9 mouse cellular contexts compared by ENCODE assay signal in the genomic region with DNA sequence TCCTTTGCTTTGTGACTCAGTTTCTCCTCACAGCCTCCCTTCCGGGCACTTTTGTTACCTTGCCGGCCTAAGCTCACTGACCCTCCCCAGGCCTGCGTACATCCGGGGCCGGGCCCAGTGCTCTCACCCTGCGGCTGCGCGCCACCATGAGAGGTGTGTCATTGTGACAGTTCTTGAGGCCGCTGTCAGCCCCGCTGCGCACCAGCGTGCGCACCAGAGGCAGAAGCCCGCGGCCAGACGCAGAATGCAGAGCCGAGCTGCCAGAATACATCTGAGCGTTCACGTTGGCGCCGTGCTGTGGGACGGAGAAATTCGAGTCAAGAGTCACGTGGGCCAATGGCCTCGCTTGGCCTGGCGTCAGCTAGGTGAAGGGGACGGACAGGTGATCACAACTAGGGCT. TPM values are rescaled to one million over a fixed set of nuclear protein-coding genes. Genes with fewer than 3 reads are reported as not detected.
A peak's percentile ranks its signal among the peaks of the same experiment; 100 is the strongest.
DNase-seq lines count a peak whose midpoint lies in the region; ATAC-seq and TF ChIP-seq lines count a peak whose summit lies in the region.
"Had no signal": no experiment of that assay in that cellular context is flagged by ENCODE, and none has a peak within 500 bp of the region (broad histone marks: within the 10 kb centered on the region; RNA-seq: fewer than 3 reads in every experiment).

No protein-coding gene starts in this region.

- no peaks in the 10 kb centered on the region for H3K36me3 ChIP-seq in lung, embryonic 16.5 days (ENCODE audit: control insufficient read depth, insufficient read depth, low read length)
- no peaks in the 10 kb centered on the region for H3K36me3 ChIP-seq in embryonic facial prominence, embryonic 11.5 days (replicated peaks; ENCODE audit: control insufficient read depth, insufficient read depth, low read depth, low read length)
- H3K36me3 ChIP-seq in hindbrain, embryonic 14.5 days (replicated peaks; ENCODE audit: control insufficient read depth, insufficient read depth), result no peaks in the 10 kb centered on the region
- peaks cover 22% of the 10 kb centered on the region for H3K36me3 ChIP-seq in liver, postnatal 0 days (replicated peaks; ENCODE audit: insufficient read depth, low read length)

- TF ChIP-seq EP300 in liver, postnatal 0 days (IDR thresholded peaks at IDR 0.05; ENCODE audit: low read depth), result no peak

- DNase-seq in lung, adult 18-20 months, result no peak
- DNase-seq in embryonic facial prominence, embryonic 11.5 days (ENCODE audit: low spot score), result no peak
- DNase-seq in hindbrain, embryonic 14.5 days (ENCODE audit: low spot score), result no peak
- no peak for DNase-seq in liver, postnatal 0 days
- no peak for DNase-seq in left cerebral cortex, adult 11 months (ENCODE audit: low spot score)
- no peak for DNase-seq in cerebellum, adult 9-10 months

- 10% methylated on average over 27 of the region's 27 CpGs for WGBS in lung, embryonic 16.5 days
- 3% methylated on average over 27 of the region's 27 CpGs for WGBS in embryonic facial prominence, embryonic 11.5 days
- 4% methylated on average over 27 of the region's 27 CpGs for WGBS in hindbrain, embryonic 14.5 days
- WGBS in liver, postnatal 0 days (ENCODE audit: insufficient replicate concordance), result 44% methylated on average over 27 of the region's 27 CpGs

- H3K27ac ChIP-seq in lung, embryonic 16.5 days (ENCODE audit: low read length), result no peak overlapping the region
- no peak overlapping the region for H3K27ac ChIP-seq in embryonic facial prominence, embryonic 11.5 days (replicated peaks; ENCODE audit: low read depth, low read length)
- no peak overlapping the region for H3K27ac ChIP-seq in hindbrain, embryonic 14.5 days
- no peak overlapping the region for H3K27ac ChIP-seq in liver, postnatal 0 days (ENCODE audit: low read depth)

- TF ChIP-seq CTCF in liver, postnatal 0 days (IDR thresholded peaks at IDR 0.05; ENCODE audit: low read depth), result no peak

- peak overlapping the region; percentile 17 for H3K4me3 ChIP-seq in lung, embryonic 16.5 days (ENCODE audit: low read length)
- H3K4me3 ChIP-seq in embryonic facial prominence, embryonic 11.5 days (ENCODE audit: low read depth, low read length), result 0 out of 2 replicates have a peak overlapping the region, but pooled peaks have one; percentile 11
- H3K4me3 ChIP-seq in hindbrain, embryonic 14.5 days (replicated peaks; ENCODE audit: low read length), result peak overlapping the region; percentile 24
- H3K4me3 ChIP-seq in liver, postnatal 0 days (ENCODE audit: low read depth, low read length), result no peak overlapping the region

- peak overlapping the region; percentile 44 for H3K4me2 ChIP-seq in lung, embryonic 16.5 days (ENCODE audit: low read depth, low read length)
- peak overlapping the region; percentile 36 for H3K4me2 ChIP-seq in embryonic facial prominence, embryonic 11.5 days (ENCODE audit: low read depth, low read length)
- H3K4me2 ChIP-seq in hindbrain, embryonic 14.5 days (replicated peaks), result peak overlapping the region; percentile 47
- no peak overlapping the region for H3K4me2 ChIP-seq in liver, postnatal 0 days (ENCODE audit: low read depth, low read length)

- ATAC-seq in lung, embryonic 16.5 days (ENCODE audit: low read depth), result peak; percentile 55
- no peak for ATAC-seq in embryonic facial prominence, embryonic 11.5 days (replicated peaks; ENCODE audit: insufficient number of reproducible peaks, low FRiP score, low TSS enrichment, low read depth)
- peak; percentile 57 for ATAC-seq in hindbrain, embryonic 14.5 days (ENCODE audit: low FRiP score)
- ATAC-seq in liver, postnatal 0 days, result peak; percentile 21; the same call in 1 of the 2 replicates
- no peak for ATAC-seq in megakaryocyte progenitor cell, adult 5-6 weeks (replicated peaks; ENCODE audit: poor library complexity)

- H3K9ac ChIP-seq in lung, embryonic 16.5 days (ENCODE audit: low read length), result peak overlapping the region; percentile 50
- peak overlapping the region; percentile 15; the same call in 1 of the 2 replicates for H3K9ac ChIP-seq in embryonic facial prominence, embryonic 11.5 days (replicated peaks; ENCODE audit: low read length)
- H3K9ac ChIP-seq in hindbrain, embryonic 14.5 days, result peak overlapping the region; percentile 49
- no peak overlapping the region for H3K9ac ChIP-seq in liver, postnatal 0 days (replicated peaks)

- no peaks in the 10 kb centered on the region for H3K9me3 ChIP-seq in lung, embryonic 16.5 days (ENCODE audit: control insufficient read depth, low read length)
- no peaks in the 10 kb centered on the region; the same call in 1 of the 2 replicates for H3K9me3 ChIP-seq in embryonic facial prominence, embryonic 11.5 days (replicated peaks; ENCODE audit: control insufficient read depth, low read length)
- no peaks in the 10 kb centered on the region for H3K9me3 ChIP-seq in hindbrain, embryonic 14.5 days (ENCODE audit: control insufficient read depth, low read length)
- no peaks in the 10 kb centered on the region for H3K9me3 ChIP-seq in liver, postnatal 0 days (ENCODE audit: low read length)

- H3K27me3 ChIP-seq in lung, embryonic 16.5 days (ENCODE audit: control insufficient read depth, insufficient read depth, low read depth, low read length), result peaks cover 10% of the 10 kb centered on the region; the same call in 1 of the 2 replicates
- H3K27me3 ChIP-seq in embryonic facial prominence, embryonic 11.5 days (ENCODE audit: control insufficient read depth, insufficient read depth, low read length), result peaks cover 37% of the 10 kb centered on the region
- peaks cover 53% of the 10 kb centered on the region for H3K27me3 ChIP-seq in hindbrain, embryonic 14.5 days (ENCODE audit: control insufficient read depth, insufficient read depth, low read length)
- H3K27me3 ChIP-seq in liver, postnatal 0 days (ENCODE audit: insufficient read depth, low read length), result no peaks in the 10 kb centered on the region

- peaks cover 2% of the 10 kb centered on the region; the same call in 1 of the 2 replicates for H3K4me1 ChIP-seq in lung, embryonic 16.5 days (replicated peaks; ENCODE audit: control insufficient read depth, insufficient read depth, low read length)
- no peaks in the 10 kb centered on the region for H3K4me1 ChIP-seq in embryonic facial prominence, embryonic 11.5 days (ENCODE audit: control insufficient read depth, insufficient read depth, low read length)
- 0 out of 2 replicates have a peak, but pooled peaks cover 5% of the 10 kb centered on the region for H3K4me1 ChIP-seq in hindbrain, embryonic 14.5 days (replicated peaks; ENCODE audit: control insufficient read depth, insufficient read depth, low read length)
- H3K4me1 ChIP-seq in liver, postnatal 0 days (ENCODE audit: insufficient read depth), result 0 out of 2 replicates have a peak, but pooled peaks cover 4% of the 10 kb centered on the region

RNA-seq across cellular contexts. Expression of gene Cblc, which starts 12.8 kb away (rescaled TPM):
- polyA plus RNA-seq in lung, embryonic 16.5 days (2015; fragmentation: Nextera tagmentation; extraction: Ambion mirVana), result 17.8 and 18.8 TPM in 2 replicates
- 1.1 and 1.7 TPM in 2 replicates for polyA plus RNA-seq in embryonic facial prominence, embryonic 11.5 days (2014; fragmentation: Nextera tagmentation; extraction: Ambion mirVana)
- not detected in 2 replicates for polyA plus RNA-seq in hindbrain, embryonic 14.5 days (2014; fragmentation: Nextera tagmentation; extraction: Ambion mirVana)
- 9.6 and 10.8 TPM in 2 replicates for polyA plus RNA-seq in liver, postnatal 0 days (2015; fragmentation: Nextera tagmentation; extraction: Ambion mirVana)
- not detected in 2 replicates for total RNA-seq in megakaryocyte progenitor cell, adult 5-6 weeks (2015)
- total RNA-seq in megakaryocyte progenitor cell, adult 5-6 weeks (2017), result not detected in 2 replicates
- total RNA-seq: layer of hippocampus, postnatal 10 days had no signal

RNA-seq across cellular contexts. Expression of gene Bcl3, which starts 13.2 kb away (rescaled TPM):
- 5.4 and 5.7 TPM in 2 replicates for polyA plus RNA-seq in lung, embryonic 16.5 days (2015; fragmentation: Nextera tagmentation; extraction: Ambion mirVana)
- 1.4 and 2.2 TPM in 2 replicates for polyA plus RNA-seq in embryonic facial prominence, embryonic 11.5 days (2014; fragmentation: Nextera tagmentation; extraction: Ambion mirVana)
- 0.58 and 0.97 TPM in 2 replicates for polyA plus RNA-seq in hindbrain, embryonic 14.5 days (2014; fragmentation: Nextera tagmentation; extraction: Ambion mirVana)
- 5.4 and 11.2 TPM in 2 replicates for polyA plus RNA-seq in liver, postnatal 0 days (2015; fragmentation: Nextera tagmentation; extraction: Ambion mirVana)
- total RNA-seq in megakaryocyte progenitor cell, adult 5-6 weeks (2015), result 6.3 and 11.5 TPM in 2 replicates
- 1.6 and 4.6 TPM in 2 replicates for total RNA-seq in megakaryocyte progenitor cell, adult 5-6 weeks (2017)

RNA-seq across cellular contexts. Expression of gene Bcam, which starts 38.6 kb away (rescaled TPM):
- 347 and 379 TPM in 2 replicates for polyA plus RNA-seq in lung, embryonic 16.5 days (2015; fragmentation: Nextera tagmentation; extraction: Ambion mirVana)
- 43.8 and 52.0 TPM in 2 replicates for polyA plus RNA-seq in embryonic facial prominence, embryonic 11.5 days (2014; fragmentation: Nextera tagmentation; extraction: Ambion mirVana)
- polyA plus RNA-seq in hindbrain, embryonic 14.5 days (2014; fragmentation: Nextera tagmentation; extraction: Ambion mirVana), result 17.5 and 18.8 TPM in 2 replicates
- polyA plus RNA-seq in liver, postnatal 0 days (2015; fragmentation: Nextera tagmentation; extraction: Ambion mirVana), result 8.8 and 9.3 TPM in 2 replicates
- total RNA-seq in megakaryocyte progenitor cell, adult 5-6 weeks (2015), result not detected in 2 replicates
- not detected in 2 replicates for total RNA-seq in megakaryocyte progenitor cell, adult 5-6 weeks (2017)

RNA-seq across cellular contexts. Expression of gene Gm19345, which starts 42.4 kb away (rescaled TPM):
- polyA plus RNA-seq in lung, embryonic 16.5 days (2015; fragmentation: Nextera tagmentation; extraction: Ambion mirVana), result 0.15 TPM in 1 of 2 replicates, not detected in the other
- polyA plus RNA-seq in embryonic facial prominence, embryonic 11.5 days (2014; fragmentation: Nextera tagmentation; extraction: Ambion mirVana), result not detected in 2 replicates
- polyA plus RNA-seq in hindbrain, embryonic 14.5 days (2014; fragmentation: Nextera tagmentation; extraction: Ambion mirVana), result 13.0 and 13.9 TPM in 2 replicates
- 0.18 and 0.19 TPM in 2 replicates for polyA plus RNA-seq in liver, postnatal 0 days (2015; fragmentation: Nextera tagmentation; extraction: Ambion mirVana)
- not detected in 2 replicates for total RNA-seq in megakaryocyte progenitor cell, adult 5-6 weeks (2015)
- not detected in 2 replicates for total RNA-seq in megakaryocyte progenitor cell, adult 5-6 weeks (2017)

RNA-seq across cellular contexts. Expression of gene Ceacam16, which starts 51.7 kb away (rescaled TPM):
- not detected in 2 replicates for polyA plus RNA-seq in lung, embryonic 16.5 days (2015; fragmentation: Nextera tagmentation; extraction: Ambion mirVana)
- not detected in 2 replicates for polyA plus RNA-seq in embryonic facial prominence, embryonic 11.5 days (2014; fragmentation: Nextera tagmentation; extraction: Ambion mirVana)
- polyA plus RNA-seq in hindbrain, embryonic 14.5 days (2014; fragmentation: Nextera tagmentation; extraction: Ambion mirVana), result 0.17 and 0.20 TPM in 2 replicates
- 0.09 TPM in 1 of 2 replicates, not detected in the other for polyA plus RNA-seq in liver, postnatal 0 days (2015; fragmentation: Nextera tagmentation; extraction: Ambion mirVana)
- total RNA-seq in megakaryocyte progenitor cell, adult 5-6 weeks (2015), result not detected in 2 replicates
- total RNA-seq in megakaryocyte progenitor cell, adult 5-6 weeks (2017), result not detected in 2 replicates
- total RNA-seq: layer of hippocampus, postnatal 10 days had no signal

Comparison
In these comparisons a context has a peak if more than half of its experiments do, and no peak if none do; other contexts are left out.
1. ATAC-seq: peak in lung, embryonic 16.5 days (single experiment), hindbrain, embryonic 14.5 days (single experiment) and liver, postnatal 0 days (single experiment); none in embryonic facial prominence, embryonic 11.5 days (single experiment) and megakaryocyte progenitor cell, adult 5-6 weeks (single experiment).